Mouse (Mus musculus): ENCODE results near the gene Fam19a1. TPM values are rescaled to one million over a fixed set of nuclear protein-coding genes. Genes with fewer than 3 reads are reported as not detected.
"Not testable (repeated sequence)": the region's sequence is repeated elsewhere in the genome, so short reads cannot be mapped to it uniquely, and the experiment has no call there.

Gene Fam19a1
- polyA plus RNA-seq, 1 experiment from 2014 or later, result 13.4 TPM

- H3K9ac ChIP-seq (replicated peaks; ENCODE audit: low read depth, low read length); H3K4me1 ChIP-seq (ENCODE audit: control insufficient read depth, insufficient read depth, low read length); H3K27ac ChIP-seq (ENCODE audit: low read length); H3K4me2 ChIP-seq (replicated peaks; ENCODE audit: low read depth, low read length); H3K27me3 ChIP-seq (ENCODE audit: control insufficient read depth, insufficient read depth, low read length); H3K9me3 ChIP-seq (ENCODE audit: control insufficient read depth, low read depth, low read length); H3K4me3 ChIP-seq (ENCODE audit: low read depth, low read length); H3K36me3 ChIP-seq (ENCODE audit: control insufficient read depth, insufficient read depth, low read length); ATAC-seq (ENCODE audit: insufficient number of reproducible peaks, insufficient read depth, low FRiP score, low read depth): not testable (repeated sequence)
- 92% methylated on average over 2 of the region's 2 CpGs for WGBS
These were observed 86.0 kb downstream of the Fam19a1 start for GRCm38 (mm10) chr6:96198991-96199390.

- WGBS, result 91% methylated on average over 2 of the region's 2 CpGs
- Histone ChIP-seq H3K9me3 (ENCODE audit: control insufficient read depth, low read depth, low read length) (no peaks in the 10 kb centered on the region), H3K4me1 (ENCODE audit: control insufficient read depth, insufficient read depth, low read length) (no peaks in the 10 kb centered on the region), H3K36me3 (ENCODE audit: control insufficient read depth, insufficient read depth, low read length) (no peaks in the 10 kb centered on the region), H3K4me2 (replicated peaks; ENCODE audit: low read depth, low read length) (no peak overlapping the region), H3K27me3 (ENCODE audit: control insufficient read depth, insufficient read depth, low read length) (no peaks in the 10 kb centered on the region), H3K27ac (ENCODE audit: low read length) (no peak overlapping the region), H3K4me3 (ENCODE audit: low read depth, low read length) (no peak overlapping the region), H3K9ac (replicated peaks; ENCODE audit: low read depth, low read length) (no peak overlapping the region)
- no peak for ATAC-seq (ENCODE audit: insufficient number of reproducible peaks, insufficient read depth, low FRiP score, low read depth)
These were observed 92.4 kb downstream of the Fam19a1 start for GRCm38 (mm10) chr6:96205395-96205794.

- Histone ChIP-seq H3K4me3 (ENCODE audit: low read depth, low read length) (no peak overlapping the region), H3K27ac (ENCODE audit: low read length) (no peak overlapping the region), H3K9ac (replicated peaks; ENCODE audit: low read depth, low read length) (no peak overlapping the region), H3K4me1 (ENCODE audit: control insufficient read depth, insufficient read depth, low read length) (no peaks in the 10 kb centered on the region), H3K4me2 (replicated peaks; ENCODE audit: low read depth, low read length) (no peak overlapping the region), H3K9me3 (ENCODE audit: control insufficient read depth, low read depth, low read length) (no peaks in the 10 kb centered on the region), H3K36me3 (ENCODE audit: control insufficient read depth, insufficient read depth, low read length) (no peaks in the 10 kb centered on the region), H3K27me3 (ENCODE audit: control insufficient read depth, insufficient read depth, low read length) (no peaks in the 10 kb centered on the region)
- ATAC-seq (ENCODE audit: insufficient number of reproducible peaks, insufficient read depth, low FRiP score, low read depth), result no peak
These were observed 121.9 kb downstream of the Fam19a1 start for GRCm38 (mm10) chr6:96234806-96235205.

- H3K9ac ChIP-seq (replicated peaks; ENCODE audit: low read depth, low read length), result no peak overlapping the region
- H3K4me3 ChIP-seq (ENCODE audit: low read depth, low read length), result no peak overlapping the region
- no peaks in the 10 kb centered on the region for H3K4me1 ChIP-seq (ENCODE audit: control insufficient read depth, insufficient read depth, low read length)
- ATAC-seq (ENCODE audit: insufficient number of reproducible peaks, insufficient read depth, low FRiP score, low read depth), result no peak
- H3K27me3 ChIP-seq (ENCODE audit: control insufficient read depth, insufficient read depth, low read length), result no peaks in the 10 kb centered on the region
- no peaks in the 10 kb centered on the region for H3K9me3 ChIP-seq (ENCODE audit: control insufficient read depth, low read depth, low read length)
- no peak overlapping the region for H3K27ac ChIP-seq (ENCODE audit: low read length)
- 85% methylated on average over 3 of the region's 3 CpGs for WGBS
- no peaks in the 10 kb centered on the region for H3K36me3 ChIP-seq (ENCODE audit: control insufficient read depth, insufficient read depth, low read length)
- H3K4me2 ChIP-seq (replicated peaks; ENCODE audit: low read depth, low read length), result no peak overlapping the region
These were observed 131.4 kb downstream of the Fam19a1 start for GRCm38 (mm10) chr6:96244320-96244719.

- H3K27me3 ChIP-seq (ENCODE audit: control insufficient read depth, insufficient read depth, low read length), result no peaks in the 10 kb centered on the region
- no peak overlapping the region for H3K9ac ChIP-seq (replicated peaks; ENCODE audit: low read depth, low read length)
These were observed 139.0 kb downstream of the Fam19a1 start for GRCm38 (mm10) chr6:96252001-96252400.

GRCm38 (mm10) chr6:96254815-96255214 is 141.9 kb downstream of the Fam19a1 start:
- Histone ChIP-seq H3K9me3 (ENCODE audit: control insufficient read depth, low read depth, low read length) (no peaks in the 10 kb centered on the region), H3K27ac (ENCODE audit: low read length) (no peak overlapping the region), H3K4me1 (ENCODE audit: control insufficient read depth, insufficient read depth, low read length) (no peaks in the 10 kb centered on the region), H3K27me3 (ENCODE audit: control insufficient read depth, insufficient read depth, low read length) (no peaks in the 10 kb centered on the region), H3K36me3 (ENCODE audit: control insufficient read depth, insufficient read depth, low read length) (no peaks in the 10 kb centered on the region), H3K9ac (replicated peaks; ENCODE audit: low read depth, low read length) (no peak overlapping the region), H3K4me3 (ENCODE audit: low read depth, low read length) (no peak overlapping the region), H3K4me2 (replicated peaks; ENCODE audit: low read depth, low read length) (no peak overlapping the region)
- WGBS, result 88% methylated on average over 2 of the region's 2 CpGs
- no peak for ATAC-seq (ENCODE audit: insufficient number of reproducible peaks, insufficient read depth, low FRiP score, low read depth)

More at GRCm38 (mm10) chr6:96252001-96252400, 139.0 kb downstream of the Fam19a1 start:
- Histone ChIP-seq H3K4me3 (ENCODE audit: low read depth, low read length) (no peak overlapping the region), H3K4me2 (replicated peaks; ENCODE audit: low read depth, low read length) (no peak overlapping the region), H3K4me1 (ENCODE audit: control insufficient read depth, insufficient read depth, low read length) (no peaks in the 10 kb centered on the region), H3K36me3 (ENCODE audit: control insufficient read depth, insufficient read depth, low read length) (no peaks in the 10 kb centered on the region), H3K9me3 (ENCODE audit: control insufficient read depth, low read depth, low read length) (no peaks in the 10 kb centered on the region), H3K27ac (ENCODE audit: low read length) (no peak overlapping the region)
- 71% methylated on average over 3 of the region's 3 CpGs for WGBS
- ATAC-seq (ENCODE audit: insufficient number of reproducible peaks, insufficient read depth, low FRiP score, low read depth), result no peak

GRCm38 (mm10) chr6:96258651-96259050 is 145.7 kb downstream of the Fam19a1 start:
- H3K27me3 ChIP-seq (ENCODE audit: control insufficient read depth, insufficient read depth, low read length), result no peaks in the 10 kb centered on the region
- no peak overlapping the region for H3K4me3 ChIP-seq (ENCODE audit: low read depth, low read length)
- WGBS, result 96% methylated on average over 3 of the region's 3 CpGs
- H3K4me1 ChIP-seq (ENCODE audit: control insufficient read depth, insufficient read depth, low read length), result no peaks in the 10 kb centered on the region
- ATAC-seq (ENCODE audit: insufficient number of reproducible peaks, insufficient read depth, low FRiP score, low read depth), result no peak
- H3K36me3 ChIP-seq (ENCODE audit: control insufficient read depth, insufficient read depth, low read length), result no peaks in the 10 kb centered on the region
- H3K9ac ChIP-seq (replicated peaks; ENCODE audit: low read depth, low read length), result no peak overlapping the region
- no peak overlapping the region for H3K27ac ChIP-seq (ENCODE audit: low read length)
- H3K4me2 ChIP-seq (replicated peaks; ENCODE audit: low read depth, low read length), result no peak overlapping the region
- H3K9me3 ChIP-seq (ENCODE audit: control insufficient read depth, low read depth, low read length), result no peaks in the 10 kb centered on the region

GRCm38 (mm10) chr6:96266456-96266855 is 153.5 kb downstream of the Fam19a1 start:
- Histone ChIP-seq H3K9ac (replicated peaks; ENCODE audit: low read depth, low read length) (no peak overlapping the region), H3K9me3 (ENCODE audit: control insufficient read depth, low read depth, low read length) (no peaks in the 10 kb centered on the region), H3K4me3 (ENCODE audit: low read depth, low read length) (no peak overlapping the region), H3K4me1 (ENCODE audit: control insufficient read depth, insufficient read depth, low read length) (no peaks in the 10 kb centered on the region), H3K27me3 (ENCODE audit: control insufficient read depth, insufficient read depth, low read length) (no peaks in the 10 kb centered on the region), H3K36me3 (ENCODE audit: control insufficient read depth, insufficient read depth, low read length) (no peaks in the 10 kb centered on the region), H3K4me2 (replicated peaks; ENCODE audit: low read depth, low read length) (no peak overlapping the region), H3K27ac (ENCODE audit: low read length) (no peak overlapping the region)
- no peak for ATAC-seq (ENCODE audit: insufficient number of reproducible peaks, insufficient read depth, low FRiP score, low read depth)
- WGBS, result 71% methylated on average over 4 of the region's 4 CpGs

GRCm38 (mm10) chr6:96268788-96269187 is 155.8 kb downstream of the Fam19a1 start:
- no peaks in the 10 kb centered on the region for H3K27me3 ChIP-seq (ENCODE audit: control insufficient read depth, insufficient read depth, low read length)
- H3K27ac ChIP-seq (ENCODE audit: low read length), result no peak overlapping the region
- no peaks in the 10 kb centered on the region for H3K9me3 ChIP-seq (ENCODE audit: control insufficient read depth, low read depth, low read length)
- no peaks in the 10 kb centered on the region for H3K4me1 ChIP-seq (ENCODE audit: control insufficient read depth, insufficient read depth, low read length)
- ATAC-seq (ENCODE audit: insufficient number of reproducible peaks, insufficient read depth, low FRiP score, low read depth), result no peak
- no peak overlapping the region for H3K4me2 ChIP-seq (replicated peaks; ENCODE audit: low read depth, low read length)
- H3K36me3 ChIP-seq (ENCODE audit: control insufficient read depth, insufficient read depth, low read length), result no peaks in the 10 kb centered on the region
- no peak overlapping the region for H3K9ac ChIP-seq (replicated peaks; ENCODE audit: low read depth, low read length)
- H3K4me3 ChIP-seq (ENCODE audit: low read depth, low read length), result no peak overlapping the region
